Mouse (Mus musculus) central nervous system, embryonic 11.5 days (tissue): ENCODE measurements around the gene Pon2. TPM values are rescaled to one million over a fixed set of nuclear protein-coding genes. Genes with fewer than 3 reads are reported as not detected.

ENCODE experiments used
- polyA plus RNA-seq: library from polyadenylated mRNA; depleted of rRNA; stranded (reverse); fragments of >200 nt; gene quantifications from 2 replicates; pipeline ENCODE4 v1.2.3, GENCODE M21; 2012; rRNA removed

Gene Pon2
- 18.1 and 20.4 TPM in 2 replicates for polyA plus RNA-seq

GRCm38 (mm10) chr6:5298092-5298554 is at the start of gene Pon2:
Pon2 (minus strand) TSS chr6:5298455.

DNA sequence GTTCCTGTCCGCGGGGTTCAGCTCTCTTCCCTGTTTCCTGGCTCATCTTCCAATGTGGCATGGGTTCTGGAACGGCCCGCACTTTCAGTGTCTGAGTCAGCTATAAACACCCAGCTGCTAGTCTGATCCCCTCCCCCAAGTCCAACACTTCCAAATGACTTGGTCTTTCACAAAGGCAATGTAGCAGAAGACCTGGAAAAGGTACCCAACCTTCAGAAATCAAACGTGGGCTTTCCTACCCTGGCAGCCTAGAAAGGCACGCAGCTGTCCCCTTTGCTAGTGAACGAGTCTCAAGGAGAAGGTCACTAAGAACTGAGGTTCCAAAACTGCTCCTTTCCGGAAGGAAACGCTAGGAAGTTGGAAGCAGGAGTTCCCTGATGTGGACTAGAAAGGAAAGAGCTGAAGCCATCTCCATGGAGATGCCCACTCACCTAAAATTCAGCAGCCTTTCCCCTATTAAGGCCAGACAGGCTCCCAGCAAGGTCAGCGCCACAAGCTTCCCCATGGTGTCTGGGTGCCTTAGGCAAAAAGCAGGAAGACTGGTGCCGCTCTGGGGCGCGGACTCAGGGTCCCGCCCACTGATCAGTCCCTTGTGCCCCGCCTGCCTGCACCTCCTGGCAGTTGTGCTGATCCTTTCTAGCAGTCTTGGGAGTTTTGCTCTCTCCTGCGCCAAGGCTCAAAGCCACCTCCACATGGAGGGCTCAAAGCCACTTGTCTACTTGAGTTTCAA is 42.4 kb downstream of the Pon2 start, which contains the start of gene Pon3:
TSS of gene Pon3 (minus strand) at position 565 of the 730 bp plus-strand sequence.

Other genes with a start within 250 kb of the Pon2 start
- gene Pon1, start 104.5 kb downstream of the Pon2 start, polyA plus RNA-seq, result 0.08 and 0.10 TPM in 2 replicates
- gene Pon3, start 42.2 kb downstream of the Pon2 start, polyA plus RNA-seq, result 3.8 and 5.5 TPM in 2 replicates
- 17.6 and 82.9 TPM in 2 replicates for gene Asb4, start 84.9 kb upstream of the Pon2 start, polyA plus RNA-seq
- gene Pdk4, start 197.9 kb upstream of the Pon2 start, polyA plus RNA-seq, result 0.80 and 1.0 TPM in 2 replicates